Mouse (Mus musculus) heart, adult 2 months (tissue): ENCODE measurements around the gene Mrtfa.

ENCODE experiments used
- CTCF ChIP-seq: fragments of 200-600 bp; IDR thresholded peaks from 2 replicates; pipeline ENCODE4 v1.8.1; 2022; ENCODE audit warnings: antibody characterized with exemption, mild to moderate bottlenecking, moderate library complexity
- EP300 ChIP-seq: fragments of 200-500 bp; IDR thresholded peaks from 2 replicates; pipeline ENCODE4 v1.6.1; 2011; ENCODE audit warnings: low read depth, low read length, control low read depth; ENCODE audit not compliant: insufficient read depth
- POLR2A ChIP-seq: fragments of 200-500 bp; IDR thresholded peaks from 2 replicates; pipeline ENCODE4 v1.6.1; 2011; ENCODE audit warnings: mild to moderate bottlenecking, low read depth, low read length, control low read depth; ENCODE audit not compliant: insufficient read depth

DNA sequence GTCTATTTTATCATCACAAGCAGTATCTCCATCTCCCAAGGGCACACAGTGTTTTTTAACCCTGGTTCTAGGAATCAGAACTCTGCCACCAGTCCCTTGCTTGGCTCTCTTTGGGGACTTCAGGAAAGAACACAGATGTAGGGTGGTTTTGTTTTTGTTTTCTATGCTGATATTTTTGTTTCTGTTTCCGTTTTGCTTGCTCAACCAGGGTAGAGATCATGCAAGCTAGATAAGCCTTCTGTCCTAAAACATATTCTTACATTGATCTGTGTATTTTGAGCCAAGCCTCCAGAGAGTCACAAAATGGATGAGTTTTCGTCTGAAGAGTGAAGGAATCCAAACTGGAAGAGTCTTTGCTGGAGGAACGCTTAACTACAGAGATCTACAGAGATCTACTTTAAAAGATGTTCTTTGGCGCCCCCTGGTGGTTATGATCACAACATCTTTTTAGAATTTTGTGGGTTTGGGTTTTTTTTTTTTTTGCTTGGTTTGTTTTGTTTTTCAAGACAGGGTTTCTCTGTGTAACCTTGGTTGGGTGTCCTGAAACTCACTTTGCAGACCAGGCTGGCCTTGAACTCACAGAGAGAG, 8.9 kb upstream of the Mrtfa start:
- peak; percentile 81 for TF ChIP-seq CTCF
- no peak for TF ChIP-seq EP300
- TF ChIP-seq POLR2A = no peak
